Mouse (Mus musculus): Measurements from ENCODE around the gene Dnase1l3. TPM values are rescaled to one million over a fixed set of nuclear protein-coding genes. Genes with fewer than 3 reads are reported as not detected.

The Dnase1l3 gene
- polyA plus RNA-seq, 1 experiment from 2014 or later: 0.06 TPM

GRCm38 (mm10) chr14:8029752-8030151 is 35.4 kb upstream of the Dnase1l3 start:
- Histone ChIP-seq H3K4me2 (no peak overlapping the region), H3K27ac (no peak overlapping the region), H3K4me3 (no peak overlapping the region), H3K36me3 (replicated peaks) (no peaks in the 10 kb centered on the region), H3K27me3 (replicated peaks) (no peaks in the 10 kb centered on the region), H3K4me1 (no peaks in the 10 kb centered on the region), H3K9ac (no peak overlapping the region), H3K9me3 (no peaks in the 10 kb centered on the region)
- no peak for ATAC-seq (replicated peaks)
- WGBS: 92% methylated on average over 1 of the region's 1 CpGs

DNA sequence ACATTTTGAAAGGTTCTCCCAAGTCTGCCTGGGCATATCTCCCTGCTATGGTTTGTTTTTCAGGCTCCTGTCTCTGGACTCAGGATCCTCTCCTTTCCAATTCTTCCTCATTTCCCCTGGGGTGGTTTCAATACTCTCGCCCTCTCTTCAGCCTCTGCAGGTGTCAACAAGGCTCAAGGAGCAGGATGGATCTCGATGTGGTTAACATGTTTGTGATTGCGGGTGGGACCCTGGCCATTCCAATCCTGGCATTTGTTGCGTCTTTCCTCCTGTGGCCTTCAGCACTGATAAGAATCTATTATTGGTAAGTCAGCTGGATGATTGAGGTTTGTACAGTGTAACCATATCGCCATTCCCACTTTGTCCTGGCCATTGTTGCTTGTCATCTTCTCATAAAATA is 33.7 kb upstream of the Dnase1l3 start:
- H3K36me3 ChIP-seq (replicated peaks): no peaks in the 10 kb centered on the region
- H3K9me3 ChIP-seq: no peaks in the 10 kb centered on the region
- 92% methylated on average over 5 of the region's 5 CpGs for WGBS
- H3K27me3 ChIP-seq (replicated peaks): no peaks in the 10 kb centered on the region
- no peak for ATAC-seq (replicated peaks)
- H3K4me1 ChIP-seq: no peaks in the 10 kb centered on the region
- no peak overlapping the region for H3K4me2 ChIP-seq
- no peak overlapping the region for H3K27ac ChIP-seq
- no peak overlapping the region for H3K4me3 ChIP-seq
- no peak overlapping the region for H3K9ac ChIP-seq

- no peak overlapping the region for H3K27ac ChIP-seq
- no peaks in the 10 kb centered on the region for H3K36me3 ChIP-seq (replicated peaks)
- H3K27me3 ChIP-seq (replicated peaks): no peaks in the 10 kb centered on the region
- no peak overlapping the region for H3K9ac ChIP-seq
- H3K4me3 ChIP-seq: no peak overlapping the region
- H3K4me1 ChIP-seq: no peaks in the 10 kb centered on the region
- 89% methylated on average over 10 of the region's 10 CpGs for WGBS
- H3K9me3 ChIP-seq: no peaks in the 10 kb centered on the region
- H3K4me2 ChIP-seq: no peak overlapping the region
- no peak for ATAC-seq (replicated peaks)
Observed at GRCm38 (mm10) chr14:8026769-8027531, 32.6 kb upstream of the Dnase1l3 start.

- no peak overlapping the region for H3K9ac ChIP-seq
- no peaks in the 10 kb centered on the region for H3K9me3 ChIP-seq
- 92% methylated on average over 10 of the region's 10 CpGs for WGBS
- H3K4me1 ChIP-seq: no peaks in the 10 kb centered on the region
- no peak for ATAC-seq (replicated peaks)
- H3K4me2 ChIP-seq: no peak overlapping the region
- no peak overlapping the region for H3K4me3 ChIP-seq
- H3K27ac ChIP-seq: no peak overlapping the region
- no peaks in the 10 kb centered on the region for H3K36me3 ChIP-seq (replicated peaks)
- H3K27me3 ChIP-seq (replicated peaks): no peaks in the 10 kb centered on the region
Observed at GRCm38 (mm10) chr14:8024936-8025335, 30.6 kb upstream of the Dnase1l3 start.

DNA sequence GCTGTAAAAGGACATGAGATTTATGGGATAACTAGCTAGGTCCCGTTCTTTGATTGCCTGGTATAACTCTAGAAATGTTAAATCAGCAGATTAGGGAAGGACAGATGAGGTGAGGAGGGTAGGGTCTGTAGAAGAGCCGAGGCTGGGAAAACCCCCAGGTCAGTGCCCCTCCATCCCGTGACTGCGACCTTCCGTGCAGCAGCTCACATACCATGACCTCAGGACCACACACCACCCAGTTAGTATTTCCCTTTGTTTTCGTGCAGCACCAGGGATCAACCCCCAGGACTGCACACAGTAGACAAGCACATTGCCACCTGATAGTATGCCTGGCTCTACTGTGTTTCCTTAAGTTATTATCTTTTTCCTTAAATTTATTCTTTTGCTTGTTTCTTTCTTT is 30.1 kb upstream of the Dnase1l3 start:
- Histone ChIP-seq H3K4me3 (no peak overlapping the region), H3K9ac (no peak overlapping the region), H3K36me3 (replicated peaks) (no peaks in the 10 kb centered on the region), H3K4me1 (no peaks in the 10 kb centered on the region), H3K27me3 (replicated peaks) (no peaks in the 10 kb centered on the region), H3K9me3 (no peaks in the 10 kb centered on the region), H3K4me2 (no peak overlapping the region), H3K27ac (no peak overlapping the region)
- 62% methylated on average over 6 of the region's 6 CpGs for WGBS
- no peak for ATAC-seq (replicated peaks)

- Histone ChIP-seq H3K9me3 (no peaks in the 10 kb centered on the region), H3K4me3 (no peak overlapping the region), H3K27me3 (replicated peaks) (no peaks in the 10 kb centered on the region), H3K4me1 (no peaks in the 10 kb centered on the region), H3K4me2 (no peak overlapping the region), H3K36me3 (replicated peaks) (no peaks in the 10 kb centered on the region), H3K27ac (no peak overlapping the region), H3K9ac (no peak overlapping the region)
- ATAC-seq (replicated peaks): no peak
- 92% methylated on average over 7 of the region's 7 CpGs for WGBS
Observed at GRCm38 (mm10) chr14:8020546-8020945, 26.2 kb upstream of the Dnase1l3 start.

GRCm38 (mm10) chr14:8020011-8020410 is 25.6 kb upstream of the Dnase1l3 start:
- H3K9me3 ChIP-seq: no peaks in the 10 kb centered on the region
- H3K27ac ChIP-seq: no peak overlapping the region
- no peaks in the 10 kb centered on the region for H3K4me1 ChIP-seq
- H3K4me3 ChIP-seq: no peak overlapping the region
- H3K4me2 ChIP-seq: no peak overlapping the region
- 91% methylated on average over 1 of the region's 1 CpGs for WGBS
- no peak for ATAC-seq (replicated peaks)
- H3K27me3 ChIP-seq (replicated peaks): no peaks in the 10 kb centered on the region
- no peak overlapping the region for H3K9ac ChIP-seq
- H3K36me3 ChIP-seq (replicated peaks): no peaks in the 10 kb centered on the region

DNA sequence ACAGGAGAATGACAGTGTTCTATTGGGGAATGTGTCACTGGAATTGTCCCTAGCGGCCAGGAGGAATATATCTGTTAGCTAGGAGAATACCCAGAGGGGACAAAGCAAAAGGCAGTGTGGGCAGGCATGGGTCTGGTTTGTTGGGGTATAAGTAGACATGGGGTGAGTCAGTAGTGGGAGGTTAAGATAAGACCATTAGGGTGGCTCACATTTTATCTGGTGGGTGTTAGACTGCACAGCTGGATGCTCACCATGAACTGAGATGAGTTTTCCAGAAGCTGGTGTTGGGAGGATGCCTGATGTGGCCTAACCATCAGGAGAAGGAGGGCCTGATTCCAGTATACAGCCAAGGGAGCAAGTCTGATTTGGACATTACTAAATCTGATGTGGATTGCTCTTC is 22.6 kb upstream of the Dnase1l3 start:
- Histone ChIP-seq H3K9me3 (no peaks in the 10 kb centered on the region), H3K9ac (no peak overlapping the region), H3K27ac (no peak overlapping the region), H3K4me2 (no peak overlapping the region), H3K36me3 (replicated peaks) (no peaks in the 10 kb centered on the region), H3K27me3 (replicated peaks) (no peaks in the 10 kb centered on the region), H3K4me3 (no peak overlapping the region), H3K4me1 (no peaks in the 10 kb centered on the region)
- no peak for ATAC-seq (replicated peaks)
- WGBS: 82% methylated on average over 1 of the region's 1 CpGs

DNA sequence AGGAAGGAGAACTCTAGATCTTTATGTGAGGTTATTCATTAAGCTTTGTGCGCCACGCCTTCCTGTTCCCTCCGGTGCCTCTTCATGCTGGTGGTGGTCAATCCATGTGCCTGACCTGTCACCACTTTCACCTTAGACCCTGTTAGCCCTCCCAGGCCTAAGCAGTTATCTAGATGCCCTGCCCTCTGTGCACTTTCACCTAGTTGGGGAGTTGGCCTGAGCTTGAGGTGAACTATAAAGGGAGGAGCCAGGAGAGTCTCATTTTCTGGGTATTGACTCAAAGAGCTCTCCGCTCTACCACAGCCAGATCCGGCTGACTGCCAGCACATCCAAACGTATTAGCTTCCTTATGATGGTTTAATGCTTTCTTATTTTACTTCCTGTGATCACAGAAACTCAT is 21.9 kb upstream of the Dnase1l3 start:
- no peaks in the 10 kb centered on the region for H3K4me1 ChIP-seq
- no peak overlapping the region for H3K4me2 ChIP-seq
- no peak for ATAC-seq (replicated peaks)
- 88% methylated on average over 6 of the region's 6 CpGs for WGBS
- no peaks in the 10 kb centered on the region for H3K36me3 ChIP-seq (replicated peaks)
- no peak overlapping the region for H3K4me3 ChIP-seq
- H3K9me3 ChIP-seq: no peaks in the 10 kb centered on the region
- no peak overlapping the region for H3K9ac ChIP-seq
- H3K27ac ChIP-seq: no peak overlapping the region
- no peaks in the 10 kb centered on the region for H3K27me3 ChIP-seq (replicated peaks)

GRCm38 (mm10) chr14:8015756-8016155 is 21.4 kb upstream of the Dnase1l3 start:
- no peak overlapping the region for H3K27ac ChIP-seq
- no peak for ATAC-seq (replicated peaks)
- WGBS: 95% methylated on average over 6 of the region's 6 CpGs
- H3K4me3 ChIP-seq: no peak overlapping the region
- H3K4me1 ChIP-seq: no peaks in the 10 kb centered on the region
- no peaks in the 10 kb centered on the region for H3K27me3 ChIP-seq (replicated peaks)
- H3K36me3 ChIP-seq (replicated peaks): no peaks in the 10 kb centered on the region
- no peak overlapping the region for H3K4me2 ChIP-seq
- H3K9ac ChIP-seq: no peak overlapping the region
- H3K9me3 ChIP-seq: no peaks in the 10 kb centered on the region

DNA sequence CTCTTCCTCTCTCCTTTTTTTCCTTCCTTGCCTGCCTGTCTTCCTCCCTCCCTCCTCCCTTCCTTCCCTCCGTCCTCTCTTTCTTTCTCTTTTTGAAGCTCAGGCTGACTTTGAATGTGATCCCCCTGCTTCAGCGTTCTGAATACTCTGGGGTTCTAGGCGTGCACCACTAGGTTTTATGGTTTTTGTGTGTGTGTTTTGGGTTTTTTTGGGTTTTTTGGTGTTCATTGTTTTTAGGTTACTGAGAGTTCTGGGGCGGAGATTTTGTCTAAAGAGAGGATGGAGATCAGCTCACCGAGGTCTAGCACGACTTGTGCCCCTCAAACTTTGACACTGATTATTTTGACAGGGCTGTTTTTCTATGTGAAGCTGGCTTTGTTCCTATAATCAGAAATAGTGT is 17.6 kb upstream of the Dnase1l3 start:
- H3K9me3 ChIP-seq: no peaks in the 10 kb centered on the region
- no peak overlapping the region for H3K4me2 ChIP-seq
- ATAC-seq (replicated peaks): no peak
- H3K9ac ChIP-seq: no peak overlapping the region
- H3K27ac ChIP-seq: no peak overlapping the region
- H3K36me3 ChIP-seq (replicated peaks): no peaks in the 10 kb centered on the region
- 76% methylated on average over 6 of the region's 6 CpGs for WGBS
- no peaks in the 10 kb centered on the region for H3K4me1 ChIP-seq
- no peak overlapping the region for H3K4me3 ChIP-seq
- no peaks in the 10 kb centered on the region for H3K27me3 ChIP-seq (replicated peaks)

DNA sequence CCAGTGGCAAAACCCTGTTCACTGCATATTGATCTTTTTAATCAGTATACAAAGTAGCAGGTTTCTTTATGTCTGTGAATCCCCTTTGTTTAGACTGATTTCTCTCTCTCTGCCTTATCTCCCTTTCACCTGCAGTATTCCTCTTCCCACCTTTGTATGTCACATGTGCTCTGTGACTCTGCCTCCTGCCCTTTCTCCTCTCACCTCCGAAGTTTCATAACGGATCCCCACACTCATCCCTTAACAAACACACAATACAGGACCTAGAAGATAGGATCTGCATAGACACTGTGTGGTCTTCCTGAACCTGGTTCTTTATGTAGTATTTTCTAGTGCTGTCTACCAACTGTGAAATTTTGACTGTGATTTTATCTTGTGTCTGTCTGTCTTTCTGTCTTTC is 16.9 kb upstream of the Dnase1l3 start:
- ATAC-seq (replicated peaks): no peak
- H3K9ac ChIP-seq: no peak overlapping the region
- no peaks in the 10 kb centered on the region for H3K9me3 ChIP-seq
- H3K27ac ChIP-seq: no peak overlapping the region
- no peaks in the 10 kb centered on the region for H3K27me3 ChIP-seq (replicated peaks)
- 89% methylated on average over 2 of the region's 2 CpGs for WGBS
- H3K36me3 ChIP-seq (replicated peaks): no peaks in the 10 kb centered on the region
- H3K4me2 ChIP-seq: no peak overlapping the region
- H3K4me1 ChIP-seq: no peaks in the 10 kb centered on the region
- H3K4me3 ChIP-seq: no peak overlapping the region

DNA sequence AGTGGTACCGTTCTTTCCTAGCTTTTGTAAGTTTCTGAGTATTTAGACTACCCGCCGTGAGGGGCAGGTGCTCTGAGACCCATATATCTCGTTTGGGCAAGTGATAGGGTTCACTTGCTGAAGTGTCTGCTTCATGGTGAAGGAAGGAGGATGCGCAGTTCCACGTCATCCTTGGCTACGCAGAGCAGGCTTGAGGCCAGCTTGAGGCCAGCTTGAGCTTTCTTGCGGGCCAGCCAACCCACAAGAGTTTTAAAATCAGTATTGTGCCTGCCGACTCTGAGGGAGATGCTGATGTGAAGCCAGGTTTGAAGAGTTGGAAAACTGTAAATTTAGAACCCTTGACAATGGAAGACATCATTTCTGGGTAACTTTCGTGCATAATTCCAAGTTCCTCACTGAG is 13.6 kb upstream of the Dnase1l3 start:
- H3K27ac ChIP-seq: no peak overlapping the region
- H3K4me2 ChIP-seq: no peak overlapping the region
- no peaks in the 10 kb centered on the region for H3K36me3 ChIP-seq (replicated peaks)
- no peak overlapping the region for H3K9ac ChIP-seq
- no peaks in the 10 kb centered on the region for H3K9me3 ChIP-seq
- H3K27me3 ChIP-seq (replicated peaks): no peaks in the 10 kb centered on the region
- no peak overlapping the region for H3K4me3 ChIP-seq
- H3K4me1 ChIP-seq: peaks cover 14% of the 10 kb centered on the region
- no peak for ATAC-seq (replicated peaks)
- WGBS: 88% methylated on average over 10 of the region's 10 CpGs

All from midbrain, embryonic 15.5 days (tissue).